Mouse (Mus musculus) hindbrain, embryonic 11.5 days (tissue): ENCODE results near the gene Tbx10. TPM values are rescaled to one million over a fixed set of nuclear protein-coding genes. Genes with fewer than 3 reads are reported as not detected.

Experiments
- ATAC-seq: fragments of 200-750 bp; cut with Nextera tagmentation; 2 replicates; pipeline ENCODE4 v1.8.0; 2017; ENCODE audit warnings: mild to moderate bottlenecking, moderate TSS enrichment, moderate library complexity; ENCODE audit not compliant: low FRiP score
- DNase-seq: peaks from one replicate; pipeline ENCODE4 v3.0.0-alpha.2; 2015; ENCODE audit warnings: low spot score
- H3K27ac ChIP-seq: fragments of 300-500 bp; sonication (generic); 2 replicates; pipeline ENCODE4 v1.5.1; 2014; ENCODE audit warnings: mild to moderate bottlenecking, low read depth, low read length
- H3K27me3 ChIP-seq: fragments of 300-500 bp; sonication (generic); 2 replicates; pipeline ENCODE4 v1.6.1; 2014; ENCODE audit warnings: mild to moderate bottlenecking, low read length, moderate library complexity, mixed read lengths; ENCODE audit not compliant: control insufficient read depth, insufficient read depth
- H3K36me3 ChIP-seq: fragments of 300-500 bp; sonication (generic); 2 replicates; pipeline ENCODE4 v1.6.1; 2014; ENCODE audit warnings: mild to moderate bottlenecking, low read length, moderate library complexity, mixed read lengths; ENCODE audit not compliant: control insufficient read depth, insufficient read depth
- H3K4me1 ChIP-seq: fragments of 300-500 bp; sonication (generic); replicated peaks from 2 replicates; pipeline ENCODE4 v1.6.1; 2014; ENCODE audit warnings: low read length, mixed read lengths; ENCODE audit not compliant: control insufficient read depth, insufficient read depth
- H3K4me2 ChIP-seq: fragments of 300-500 bp; sonication (generic); replicated peaks from 2 replicates; pipeline ENCODE4 v1.6.1; 2014; ENCODE audit warnings: mild to moderate bottlenecking, low read depth, low read length
- H3K4me3 ChIP-seq: fragments of 300-500 bp; sonication (generic); 2 replicates; pipeline ENCODE4 v1.5.1; 2014; ENCODE audit warnings: low read depth, low read length
- H3K9ac ChIP-seq: fragments of 300-500 bp; sonication (generic); 2 replicates; pipeline ENCODE4 v1.6.1; 2014; ENCODE audit warnings: low read depth, low read length
- H3K9me3 ChIP-seq: fragments of 300-500 bp; sonication (generic); 2 replicates; pipeline ENCODE4 v1.6.1; 2016; ENCODE audit warnings: low read length; ENCODE audit not compliant: control insufficient read depth
- WGBS: fragments of 180-500 bp; shearing (Covaris S2); extraction: QIAGEN DNeasy Blood & Tissue Kit; methylation state at CpG from one replicate; pipeline ENCODE4 v1.1.7; 2014; 5-methylcytosine and 5-hydroxymethylcytosine counted together
- polyA plus RNA-seq: library from polyadenylated mRNA; unstranded; fragments of >200 nt; fragmentation: Nextera tagmentation; extraction: Ambion mirVana; gene quantifications from 2 replicates; pipeline ENCODE4 v1.2.1, GENCODE M21; 2014

Gene Tbx10
- polyA plus RNA-seq, 1 experiment from 2014 or later = 2.3 TPM

GRCm38 (mm10) chr19:4003641-4004040 lies 11.1 kb downstream of the Tbx10 start:
- H3K9ac ChIP-seq = no peak overlapping the region
- H3K27me3 ChIP-seq = no peaks in the 10 kb centered on the region
- H3K4me3 ChIP-seq = no peak overlapping the region
- no peak for DNase-seq
- no peak for ATAC-seq
- peaks cover 3% of the 10 kb centered on the region for H3K4me1 ChIP-seq
- WGBS = 81% methylated on average over 12 of the region's 12 CpGs
- no peaks in the 10 kb centered on the region for H3K9me3 ChIP-seq
- H3K36me3 ChIP-seq = 0 out of 2 replicates have a peak, but pooled peaks cover 3% of the 10 kb centered on the region
- no peak overlapping the region for H3K27ac ChIP-seq
- no peak overlapping the region for H3K4me2 ChIP-seq

DNA sequence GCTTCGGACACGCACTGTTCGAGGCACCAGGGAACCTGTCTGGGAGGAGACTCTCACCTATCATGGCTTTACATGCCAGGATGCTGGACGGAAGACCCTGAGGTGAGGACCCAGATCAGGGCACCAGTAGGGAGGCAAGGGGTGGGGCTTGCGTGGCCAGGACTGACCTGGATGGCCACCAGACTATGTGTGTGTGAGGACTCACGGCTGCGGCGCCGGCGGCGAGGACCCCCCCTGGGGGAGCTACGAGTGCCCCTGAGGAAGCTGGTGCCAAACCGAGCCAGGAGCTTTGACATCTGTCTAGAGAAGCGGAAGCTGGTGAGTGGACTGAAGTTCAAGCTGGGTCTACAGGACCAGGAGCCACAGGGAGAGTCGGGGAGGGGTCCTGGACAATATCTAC lies 11.8 kb downstream of the Tbx10 start:
- 83% methylated on average over 15 of the region's 15 CpGs for WGBS
- no peak overlapping the region for H3K4me3 ChIP-seq
- no peak overlapping the region for H3K9ac ChIP-seq
- 0 out of 2 replicates have a peak, but pooled peaks cover 3% of the 10 kb centered on the region for H3K36me3 ChIP-seq
- DNase-seq (no peak), ATAC-seq (no peak)
- H3K4me1 ChIP-seq = peaks cover 3% of the 10 kb centered on the region
- no peak overlapping the region for H3K27ac ChIP-seq
- H3K27me3 ChIP-seq = no peaks in the 10 kb centered on the region
- no peaks in the 10 kb centered on the region for H3K9me3 ChIP-seq
- H3K4me2 ChIP-seq = no peak overlapping the region

- no peak for ATAC-seq
- H3K36me3 ChIP-seq = peaks cover 6% of the 10 kb centered on the region; the same call in 1 of the 2 replicates
- H3K4me1 ChIP-seq = peaks cover 3% of the 10 kb centered on the region
- H3K4me2 ChIP-seq = no peak overlapping the region
- 93% methylated on average over 9 of the region's 9 CpGs for WGBS
- DNase-seq = no peak
- H3K27me3 ChIP-seq = no peaks in the 10 kb centered on the region
- H3K27ac ChIP-seq = no peak overlapping the region
- no peak overlapping the region for H3K9ac ChIP-seq
- no peak overlapping the region for H3K4me3 ChIP-seq
- no peaks in the 10 kb centered on the region for H3K9me3 ChIP-seq
Observed at GRCm38 (mm10) chr19:4005091-4005490, 12.5 kb downstream of the Tbx10 start.

- DNase-seq (no peak), ATAC-seq (no peak)
- H3K27ac ChIP-seq = no peak overlapping the region
- H3K9ac ChIP-seq = no peak overlapping the region
- no peaks in the 10 kb centered on the region for H3K9me3 ChIP-seq
- WGBS = 98% methylated on average over 8 of the region's 8 CpGs
- H3K36me3 ChIP-seq = peaks cover 6% of the 10 kb centered on the region; the same call in 1 of the 2 replicates
- H3K27me3 ChIP-seq = no peaks in the 10 kb centered on the region
- no peak overlapping the region for H3K4me2 ChIP-seq
- H3K4me3 ChIP-seq = no peak overlapping the region
- H3K4me1 ChIP-seq = peaks cover 3% of the 10 kb centered on the region
Observed at GRCm38 (mm10) chr19:4005971-4006370, 13.4 kb downstream of the Tbx10 start.

DNA sequence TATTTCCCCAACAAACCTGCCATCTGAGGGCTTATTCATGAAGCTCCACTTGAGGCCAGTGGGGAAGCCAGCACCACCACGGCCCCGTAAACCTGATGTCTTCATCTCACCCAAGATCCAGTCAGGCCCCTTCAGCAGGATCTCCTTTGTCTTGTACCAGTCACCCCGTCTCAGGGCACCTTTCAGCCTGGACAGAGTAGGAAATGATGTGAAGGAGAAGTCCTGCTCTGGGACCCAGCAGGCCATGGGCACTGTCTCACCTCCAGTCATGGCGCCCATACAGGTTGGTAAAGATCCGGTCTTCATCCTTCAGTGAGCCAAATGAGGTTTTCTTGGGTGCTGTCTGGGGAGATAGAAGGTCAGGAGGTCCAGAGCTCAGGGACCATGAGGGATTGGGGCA lies 18.5 kb downstream of the Tbx10 start:
- 98% methylated on average over 5 of the region's 5 CpGs for WGBS
- peaks cover 6% of the 10 kb centered on the region; the same call in 1 of the 2 replicates for H3K36me3 ChIP-seq
- ATAC-seq = no peak
- peaks cover 3% of the 10 kb centered on the region; the same call in 1 of the 2 replicates for H3K4me1 ChIP-seq
- H3K4me3 ChIP-seq = no peak overlapping the region
- H3K27ac ChIP-seq = no peak overlapping the region
- DNase-seq = no peak
- no peaks in the 10 kb centered on the region for H3K27me3 ChIP-seq
- no peaks in the 10 kb centered on the region for H3K9me3 ChIP-seq
- H3K4me2 ChIP-seq = no peak overlapping the region
- H3K9ac ChIP-seq = no peak overlapping the region

GRCm38 (mm10) chr19:4012432-4013022 lies 20.0 kb downstream of the Tbx10 start, which contains the start of gene Ndufv1:
Ndufv1 (minus strand) TSS chr19:4012806.
- H3K4me2 ChIP-seq = peak within 1 kb of the TSS; percentile 56
- peak within 1 kb of the TSS; percentile 63 for H3K9ac ChIP-seq
- DNase-seq = peak; percentile 98
- H3K9me3 ChIP-seq = no peaks in the 10 kb centered on the region
- peak within 1 kb of the TSS; percentile 61 for H3K4me3 ChIP-seq
- peak; percentile 99 for ATAC-seq
- under 1% methylated on average over 45 of the region's 45 CpGs for WGBS
- peaks cover 6% of the 10 kb centered on the region; the same call in 1 of the 2 replicates for H3K36me3 ChIP-seq
- no peaks in the 10 kb centered on the region for H3K27me3 ChIP-seq
- H3K27ac ChIP-seq = no peak within 1 kb of the TSS
- H3K4me1 ChIP-seq = peaks cover 3% of the 10 kb centered on the region; the same call in 1 of the 2 replicates

- Histone ChIP-seq H3K4me2 (peak overlapping the region; percentile 23; the same call in 1 of the 2 replicates), H3K9me3 (no peaks in the 10 kb centered on the region), H3K36me3 (peaks cover 6% of the 10 kb centered on the region; the same call in 1 of the 2 replicates), H3K27me3 (no peaks in the 10 kb centered on the region), H3K9ac (0 out of 2 replicates have a peak overlapping the region, but pooled peaks have one; percentile 37), H3K4me3 (peak overlapping the region; percentile 61), H3K27ac (no peak overlapping the region), H3K4me1 (peaks cover 3% of the 10 kb centered on the region; the same call in 1 of the 2 replicates)
- DNase-seq (no peak), ATAC-seq (peak; percentile 41; the same call in 1 of the 2 replicates)
- 19% methylated on average over 9 of the region's 9 CpGs for WGBS
Observed at GRCm38 (mm10) chr19:4013066-4013465, 20.5 kb downstream of the Tbx10 start.

DNA sequence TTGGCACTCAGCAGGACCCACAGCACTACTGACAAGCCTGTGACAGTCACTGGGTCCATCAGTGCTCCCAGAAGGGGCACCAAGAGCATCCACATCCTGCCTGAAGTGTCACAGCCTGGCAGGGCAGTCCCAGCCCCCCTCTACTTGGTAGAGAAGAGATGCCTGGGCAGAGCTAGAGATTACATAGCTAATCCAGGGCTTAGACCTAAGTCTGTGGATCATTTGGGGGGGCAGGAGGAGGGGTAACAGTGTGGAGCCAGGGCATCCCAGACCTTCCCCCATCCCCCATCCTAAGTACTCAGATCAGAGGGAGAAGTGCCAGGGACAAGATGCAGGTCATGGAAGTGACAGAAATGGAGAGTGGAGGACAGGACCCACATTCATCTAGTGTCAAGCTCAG lies 22.2 kb downstream of the Tbx10 start:
- no peak overlapping the region for H3K27ac ChIP-seq
- ATAC-seq = no peak
- H3K4me2 ChIP-seq = no peak overlapping the region
- no peaks in the 10 kb centered on the region for H3K27me3 ChIP-seq
- no peak for DNase-seq
- H3K4me3 ChIP-seq = no peak overlapping the region
- no peaks in the 10 kb centered on the region; the same call in 1 of the 2 replicates for H3K36me3 ChIP-seq
- H3K9ac ChIP-seq = no peak overlapping the region
- H3K9me3 ChIP-seq = no peaks in the 10 kb centered on the region
- peaks cover 3% of the 10 kb centered on the region; the same call in 1 of the 2 replicates for H3K4me1 ChIP-seq

DNA sequence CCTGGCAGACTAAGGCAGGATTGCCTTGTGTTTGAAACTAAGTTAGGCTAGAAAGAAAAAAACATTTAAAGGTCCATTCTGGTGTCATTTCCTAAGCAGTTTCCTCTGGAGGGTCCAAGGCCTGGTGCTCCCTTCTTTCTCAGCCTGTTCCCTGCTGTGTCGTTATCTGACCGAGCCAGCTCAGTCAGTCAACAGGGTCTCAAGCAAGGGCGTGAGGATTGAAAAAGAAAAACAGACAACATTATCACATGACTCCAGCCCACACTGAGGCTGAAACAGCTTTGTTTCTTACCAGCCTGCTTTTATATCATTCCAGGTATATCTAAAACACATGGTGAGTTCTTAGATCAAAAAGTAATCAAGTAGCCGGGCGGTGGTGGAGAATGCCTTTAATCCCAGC lies 23.1 kb downstream of the Tbx10 start:
- Histone ChIP-seq H3K4me1 (peaks cover 3% of the 10 kb centered on the region; the same call in 1 of the 2 replicates), H3K27me3 (no peaks in the 10 kb centered on the region), H3K9ac (no peak overlapping the region), H3K36me3 (no peaks in the 10 kb centered on the region), H3K4me2 (no peak overlapping the region), H3K4me3 (no peak overlapping the region), H3K27ac (no peak overlapping the region), H3K9me3 (no peaks in the 10 kb centered on the region)
- ATAC-seq = no peak
- 57% methylated on average over 5 of the region's 5 CpGs for WGBS
- no peak for DNase-seq
